Mouse (Mus musculus) thymus, adult 2 months (tissue): Measurements from ENCODE around the gene Mpzl1. TPM values are rescaled to one million over a fixed set of nuclear protein-coding genes. Genes with fewer than 3 reads are reported as not detected.

Source experiments
- DNase-seq: peaks from one replicate; pipeline ENCODE4 v3.0.0; 2021
- H3K27ac ChIP-seq: fragments of 200-500 bp; 2 replicates; pipeline ENCODE4 v1.5.1; 2012; ENCODE audit warnings: low read length, control low read depth; ENCODE audit not compliant: control insufficient read depth, insufficient read depth
- H3K27me3 ChIP-seq: fragments of 200-500 bp; 2 replicates; pipeline ENCODE4 v1.6.1; 2012; ENCODE audit warnings: mild to moderate bottlenecking, low read length, moderate library complexity, mixed read lengths; ENCODE audit not compliant: control insufficient read depth, insufficient read depth
- H3K36me3 ChIP-seq: fragments of 200-500 bp; 2 replicates; pipeline ENCODE4 v1.6.1; 2012; ENCODE audit warnings: mild to moderate bottlenecking, low read length, moderate library complexity; ENCODE audit not compliant: control insufficient read depth, insufficient read depth
- H3K4me1 ChIP-seq: fragments of 200-500 bp; replicated peaks from 2 replicates; pipeline ENCODE4 v1.6.1; 2012; ENCODE audit warnings: low read length; ENCODE audit not compliant: control insufficient read depth, insufficient read depth
- H3K4me3 ChIP-seq: fragments of 200-500 bp; 2 replicates; pipeline ENCODE4 v1.5.1; 2012; ENCODE audit warnings: mild to moderate bottlenecking, low read length, control low read depth, moderate library complexity; ENCODE audit not compliant: control insufficient read depth, insufficient read depth
- CTCF ChIP-seq: fragments of 200-500 bp; IDR thresholded peaks from 2 replicates; pipeline ENCODE4 v1.5.1; 2012; ENCODE audit warnings: mild to moderate bottlenecking, control low read depth, low read length, moderate library complexity, borderline replicate concordance; ENCODE audit not compliant: control insufficient read depth, poor library complexity, insufficient read depth; ENCODE audit errors: extremely low read depth
- POLR2A ChIP-seq: fragments of 200-500 bp; IDR thresholded peaks from 2 replicates; pipeline ENCODE4 v1.6.1; 2012; ENCODE audit warnings: mild to moderate bottlenecking, low read length, control low read depth, moderate library complexity; ENCODE audit not compliant: control insufficient read depth, poor library complexity, insufficient read depth; ENCODE audit errors: extremely low read depth
- WGBS: fragments of 180-500 bp; shearing (Covaris S2); methylation state at CpG from one replicate; pipeline ENCODE4 v1.1.7; 2018; 5-methylcytosine and 5-hydroxymethylcytosine counted together
- polyA plus RNA-seq: library from polyadenylated mRNA; depleted of rRNA; stranded (reverse); fragments of >200 nt; gene quantifications from 2 replicates; pipeline ENCODE4 v1.2.3, GENCODE M21; 2012; rRNA removed

Gene Mpzl1
- polyA plus RNA-seq, 1 experiment: 5.9 TPM

- 61% methylated on average over 5 of the region's 5 CpGs for WGBS
- H3K27ac ChIP-seq: no peak overlapping the region
- peaks cover 2% of the 10 kb centered on the region; the same call in 1 of the 2 replicates for H3K4me1 ChIP-seq
- H3K4me3 ChIP-seq: no peak overlapping the region
- TF ChIP-seq CTCF (no peak), POLR2A (no peak)
- DNase-seq: peak; percentile 19
- no peaks in the 10 kb centered on the region for H3K36me3 ChIP-seq
- H3K27me3 ChIP-seq: no peaks in the 10 kb centered on the region
These were observed 55.0 kb downstream of the Mpzl1 start for GRCm38 (mm10) chr1:165579332-165579731.

GRCm38 (mm10) chr1:165576459-165577112 is 57.8 kb downstream of the Mpzl1 start:
- Histone ChIP-seq H3K4me3 (no peak overlapping the region), H3K27me3 (no peaks in the 10 kb centered on the region), H3K36me3 (no peaks in the 10 kb centered on the region), H3K27ac (no peak overlapping the region), H3K4me1 (peaks cover 6% of the 10 kb centered on the region)
- 29% methylated on average over 9 of the region's 9 CpGs for WGBS
- no peak for DNase-seq
- TF ChIP-seq POLR2A (no peak), CTCF (no peak)

DNA sequence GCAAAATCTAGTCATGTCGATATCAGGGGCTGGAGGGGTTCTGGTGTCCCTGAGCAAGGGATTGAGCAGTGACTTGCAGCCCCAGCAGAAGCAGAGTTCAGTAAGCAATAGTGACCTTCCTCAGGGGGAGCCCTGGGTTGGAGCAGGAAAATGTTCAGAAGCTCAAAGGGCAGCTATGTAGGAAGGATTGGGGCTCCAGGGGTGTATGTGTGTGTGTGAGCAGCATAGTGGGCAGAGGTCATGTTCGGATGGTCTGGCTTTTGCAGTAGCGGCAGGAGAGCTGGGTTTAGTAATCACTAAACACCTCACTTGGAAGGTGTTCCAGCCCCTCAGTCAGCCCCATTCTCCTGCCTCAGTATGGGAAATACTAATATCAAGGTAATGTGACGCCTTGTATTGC is 58.3 kb downstream of the Mpzl1 start:
- Histone ChIP-seq H3K36me3 (no peaks in the 10 kb centered on the region), H3K27ac (no peak overlapping the region), H3K27me3 (no peaks in the 10 kb centered on the region), H3K4me3 (no peak overlapping the region), H3K4me1 (peaks cover 6% of the 10 kb centered on the region)
- no peak for DNase-seq
- 79% methylated on average over 4 of the region's 4 CpGs for WGBS
- TF ChIP-seq POLR2A: no peak
- TF ChIP-seq CTCF: no peak

GRCm38 (mm10) chr1:165567466-165567865 is 66.9 kb downstream of the Mpzl1 start:
- 94% methylated on average over 7 of the region's 7 CpGs for WGBS
- DNase-seq: no peak
- TF ChIP-seq POLR2A (no peak), CTCF (no peak)
- no peaks in the 10 kb centered on the region for H3K36me3 ChIP-seq
- H3K27me3 ChIP-seq: no peaks in the 10 kb centered on the region
- H3K4me1 ChIP-seq: no peaks in the 10 kb centered on the region
- no peak overlapping the region for H3K27ac ChIP-seq
- no peak overlapping the region for H3K4me3 ChIP-seq

GRCm38 (mm10) chr1:165565283-165565682 is 69.1 kb downstream of the Mpzl1 start:
- TF ChIP-seq CTCF (no peak), POLR2A (no peak)
- 94% methylated on average over 4 of the region's 4 CpGs for WGBS
- Histone ChIP-seq H3K27me3 (no peaks in the 10 kb centered on the region), H3K27ac (no peak overlapping the region), H3K4me3 (no peak overlapping the region), H3K36me3 (no peaks in the 10 kb centered on the region), H3K4me1 (no peaks in the 10 kb centered on the region)
- no peak for DNase-seq

DNA sequence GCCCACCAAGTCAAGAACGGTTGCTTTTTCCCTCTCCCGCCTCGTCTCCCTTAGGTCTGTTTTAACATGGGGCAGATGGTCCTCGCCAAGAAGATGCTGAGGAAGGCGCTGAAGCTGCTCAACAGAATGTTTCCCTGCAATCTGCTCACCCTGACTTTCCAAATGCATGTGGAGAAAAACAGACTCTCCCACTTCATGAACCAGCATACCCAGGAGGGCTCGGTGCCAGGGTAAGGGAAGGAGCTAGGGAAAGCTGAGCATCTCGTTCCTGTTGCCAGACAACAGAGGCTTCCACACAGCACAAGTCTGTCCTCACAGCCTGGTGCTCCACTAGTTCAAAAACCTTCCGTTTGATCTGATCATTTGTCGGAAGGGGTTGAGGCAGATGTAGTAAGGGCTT is 75.3 kb downstream of the Mpzl1 start:
- Histone ChIP-seq H3K4me3 (no peak overlapping the region), H3K4me1 (no peaks in the 10 kb centered on the region), H3K27me3 (no peaks in the 10 kb centered on the region), H3K27ac (no peak overlapping the region), H3K36me3 (no peaks in the 10 kb centered on the region)
- TF ChIP-seq CTCF: no peak
- no peak for TF ChIP-seq POLR2A
- DNase-seq: no peak
- WGBS: 92% methylated on average over 9 of the region's 9 CpGs

DNA sequence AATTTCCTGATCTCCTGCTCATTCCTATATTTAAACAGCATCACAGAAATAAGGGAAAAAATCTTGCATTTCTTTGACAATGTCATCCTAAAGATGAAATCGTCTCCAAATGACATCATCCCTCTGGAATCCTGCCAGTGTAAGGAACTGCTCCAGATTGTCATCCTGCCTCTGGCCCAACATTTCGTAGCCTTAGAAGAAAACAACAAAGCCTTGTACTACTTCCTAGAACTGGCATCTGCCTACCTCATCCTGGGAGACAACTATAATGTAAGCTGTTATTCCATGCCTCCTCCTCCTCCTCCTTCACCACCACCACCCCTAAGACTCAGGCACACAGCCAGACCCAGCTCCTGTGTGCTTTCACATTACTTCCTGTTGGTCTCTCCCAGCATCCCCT is 77.6 kb downstream of the Mpzl1 start:
- Histone ChIP-seq H3K4me3 (no peak overlapping the region), H3K4me1 (no peaks in the 10 kb centered on the region), H3K27me3 (no peaks in the 10 kb centered on the region), H3K36me3 (no peaks in the 10 kb centered on the region), H3K27ac (no peak overlapping the region)
- TF ChIP-seq CTCF (no peak), POLR2A (no peak)
- 68% methylated on average over 2 of the region's 2 CpGs for WGBS
- no peak for DNase-seq

Other genes starting within 250 kb of the Mpzl1 start
- 23.4 and 25.5 TPM in 2 replicates for gene Dcaf6, start 174.1 kb downstream of the Mpzl1 start, polyA plus RNA-seq
- gene Mpc2, start 173.9 kb downstream of the Mpzl1 start, polyA plus RNA-seq: 63.8 and 68.5 TPM in 2 replicates
- 0.18 and 0.27 TPM in 2 replicates for gene Adcy10, start 149.4 kb downstream of the Mpzl1 start, polyA plus RNA-seq
- gene Rcsd1, start 75.2 kb upstream of the Mpzl1 start, polyA plus RNA-seq: 220 and 249 TPM in 2 replicates
- 37.5 and 43.2 TPM in 2 replicates for gene Creg1, start 129.2 kb upstream of the Mpzl1 start, polyA plus RNA-seq
- 559 and 663 TPM in 2 replicates for gene Cd247, start 154.1 kb upstream of the Mpzl1 start, polyA plus RNA-seq